In the genomic region with DNA sequence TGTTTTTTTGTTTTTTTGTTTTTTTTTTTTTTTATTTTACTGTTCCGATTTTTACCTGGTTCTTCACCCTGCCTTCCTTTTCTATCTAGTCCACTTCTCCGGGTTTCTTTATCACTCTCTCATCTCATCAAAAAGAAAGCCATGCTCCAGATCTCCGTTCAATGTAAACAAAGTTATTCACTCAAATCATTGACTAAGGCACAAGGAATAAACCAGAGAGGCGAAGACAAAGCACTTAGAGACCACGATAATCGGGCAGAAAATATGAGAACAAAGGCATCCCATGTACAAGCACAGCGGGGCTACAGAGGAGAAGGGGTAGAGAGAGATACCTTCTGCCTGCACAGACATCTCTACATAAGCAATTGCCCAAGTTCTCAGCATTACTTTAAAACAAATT, we compare ENCODE assay signal across 8 mouse cellular contexts.
A peak's percentile ranks its signal among the peaks of the same experiment; 100 is the strongest.
DNase-seq lines count a peak whose midpoint lies in the region; ATAC-seq and TF ChIP-seq lines count a peak whose summit lies in the region.

No protein-coding gene starts in this region.

- no peaks in the 10 kb centered on the region for H3K27me3 ChIP-seq in cerebellum, adult 2 months (ENCODE audit: control insufficient read depth, insufficient read depth, low read length)
- H3K27me3 ChIP-seq in lung, postnatal 0 days (replicated peaks; ENCODE audit: insufficient read depth, low read length) = no peaks in the 10 kb centered on the region
- H3K27me3 ChIP-seq in liver, embryonic 12.5 days (replicated peaks) = peaks cover 8% of the 10 kb centered on the region
- no peaks in the 10 kb centered on the region for H3K27me3 ChIP-seq in stomach, embryonic 15.5 days (replicated peaks)

- H3K27ac ChIP-seq in cerebellum, adult 2 months (ENCODE audit: insufficient read depth, low read length) = no peak overlapping the region
- no peak overlapping the region for H3K27ac ChIP-seq in lung, postnatal 0 days (ENCODE audit: low read length)
- no peak overlapping the region for H3K27ac ChIP-seq in liver, embryonic 12.5 days
- H3K27ac ChIP-seq in stomach, embryonic 15.5 days = peak overlapping the region; percentile 81; the same call in 1 of the 2 replicates

- WGBS in cerebellum, adult 2 months = 35% methylated on average over 7 of the region's 7 CpGs
- 16% methylated on average over 7 of the region's 7 CpGs for whole genome bisulfite sequencing in lung, postnatal 0 days
- 43% methylated on average over 7 of the region's 7 CpGs for WGBS in liver, embryonic 12.5 days (ENCODE audit: insufficient replicate concordance)
- 13% methylated on average over 7 of the region's 7 CpGs for WGBS in stomach, embryonic 15.5 days

- H3K4me2 ChIP-seq in lung, postnatal 0 days (replicated peaks; ENCODE audit: low read depth, low read length) = peak overlapping the region; percentile 64
- peak overlapping the region; percentile 80; the same call in 1 of the 2 replicates for H3K4me2 ChIP-seq in liver, embryonic 12.5 days
- H3K4me2 ChIP-seq in stomach, embryonic 15.5 days = peak overlapping the region; percentile 75

- DNase-seq in cerebellum, adult 2 months = no peak
- DNase-seq in lung, postnatal 0 days (ENCODE audit: low spot score) = no peak
- DNase-seq in lung, postnatal 14 days = no peak
- no peak for DNase-seq in cerebellum, postnatal 4 days (ENCODE audit: low spot score in 2 of 2)
- no peak for DNase-seq in kidney, postnatal 10 days

- TF ChIP-seq EP300 in lung, postnatal 0 days (IDR thresholded peaks at IDR 0.05) = no peak

- ATAC-seq in cerebellum, adult (ENCODE audit: insufficient number of reproducible peaks, low FRiP score, low TSS enrichment) = no peak
- ATAC-seq in lung, postnatal 0 days = no peak
- ATAC-seq in liver, embryonic 12.5 days = no peak
- no peak for ATAC-seq in stomach, embryonic 15.5 days (ENCODE audit: insufficient read depth, low FRiP score, low read depth)

- TF ChIP-seq CTCF in cerebellum, adult 2 months (IDR thresholded peaks at IDR 0.05; ENCODE audit: borderline replicate concordance, insufficient read depth, low read depth, low read length) = no peak
- TF ChIP-seq CTCF in lung, postnatal 0 days (IDR thresholded peaks at IDR 0.05) = no peak

- H3K9me3 ChIP-seq in lung, postnatal 0 days (ENCODE audit: low read length) = no peaks in the 10 kb centered on the region
- H3K9me3 ChIP-seq in liver, embryonic 12.5 days (replicated peaks) = no peaks in the 10 kb centered on the region
- no peaks in the 10 kb centered on the region for H3K9me3 ChIP-seq in stomach, embryonic 15.5 days

- no peak overlapping the region for H3K9ac ChIP-seq in lung, postnatal 0 days (replicated peaks; ENCODE audit: low read depth)
- no peak overlapping the region for H3K9ac ChIP-seq in liver, embryonic 12.5 days
- no peak overlapping the region for H3K9ac ChIP-seq in stomach, embryonic 15.5 days

- no peaks in the 10 kb centered on the region for H3K4me1 ChIP-seq in cerebellum, adult 2 months (ENCODE audit: control insufficient read depth, insufficient read depth, low read length)
- H3K4me1 ChIP-seq in lung, postnatal 0 days (ENCODE audit: insufficient read depth, low read depth, low read length) = no peaks in the 10 kb centered on the region
- peaks cover 6% of the 10 kb centered on the region; the same call in 1 of the 2 replicates for H3K4me1 ChIP-seq in liver, embryonic 12.5 days
- no peaks in the 10 kb centered on the region for H3K4me1 ChIP-seq in stomach, embryonic 15.5 days

- TF ChIP-seq POLR2A in cerebellum, adult 2 months (IDR thresholded peaks at IDR 0.05; ENCODE audit: borderline replicate concordance, insufficient read depth, low read length) = no peak

- H3K36me3 ChIP-seq in lung, postnatal 0 days (ENCODE audit: insufficient read depth, low read length) = no peaks in the 10 kb centered on the region
- no peaks in the 10 kb centered on the region for H3K36me3 ChIP-seq in liver, embryonic 12.5 days
- no peaks in the 10 kb centered on the region for H3K36me3 ChIP-seq in stomach, embryonic 15.5 days

- H3K4me3 ChIP-seq in cerebellum, adult 2 months (replicated peaks; ENCODE audit: insufficient read depth, low read depth, low read length) = peak overlapping the region; percentile 59
- H3K4me3 ChIP-seq in lung, postnatal 0 days (ENCODE audit: low read depth, low read length) = peak overlapping the region; percentile 54
- peak overlapping the region; percentile 58; the same call in 1 of the 2 replicates for H3K4me3 ChIP-seq in liver, embryonic 12.5 days
- peak overlapping the region; percentile 66 for H3K4me3 ChIP-seq in stomach, embryonic 15.5 days (replicated peaks)
